Mouse (Mus musculus) G1E (cell line): ENCODE measurements around the gene Ppp2r5c.

Experiments used
- CTCF ChIP-seq: IDR thresholded peaks from 2 replicates; pipeline ENCODE4 v1.5.1; 2012; ENCODE audit warnings: low read depth, low read length, inconsistent platforms, mixed read lengths
- GATA1 ChIP-seq: IDR thresholded peaks from 2 replicates; pipeline ENCODE4 v1.6.1; 2012; ENCODE audit warnings: borderline replicate concordance, low read length, inconsistent platforms, mixed read lengths
- POLR2AphosphoS5 ChIP-seq: IDR thresholded peaks from 2 replicates; pipeline ENCODE4 v1.6.1; 2012; ENCODE audit warnings: low read depth, low read length, inconsistent platforms; ENCODE audit not compliant: insufficient replicate concordance
- TAL1 ChIP-seq: conservative IDR thresholded peaks from 2 replicates; pipeline ENCODE4 v1.6.1; 2012; ENCODE audit warnings: low read depth, low read length, inconsistent platforms, mixed read lengths

DNA sequence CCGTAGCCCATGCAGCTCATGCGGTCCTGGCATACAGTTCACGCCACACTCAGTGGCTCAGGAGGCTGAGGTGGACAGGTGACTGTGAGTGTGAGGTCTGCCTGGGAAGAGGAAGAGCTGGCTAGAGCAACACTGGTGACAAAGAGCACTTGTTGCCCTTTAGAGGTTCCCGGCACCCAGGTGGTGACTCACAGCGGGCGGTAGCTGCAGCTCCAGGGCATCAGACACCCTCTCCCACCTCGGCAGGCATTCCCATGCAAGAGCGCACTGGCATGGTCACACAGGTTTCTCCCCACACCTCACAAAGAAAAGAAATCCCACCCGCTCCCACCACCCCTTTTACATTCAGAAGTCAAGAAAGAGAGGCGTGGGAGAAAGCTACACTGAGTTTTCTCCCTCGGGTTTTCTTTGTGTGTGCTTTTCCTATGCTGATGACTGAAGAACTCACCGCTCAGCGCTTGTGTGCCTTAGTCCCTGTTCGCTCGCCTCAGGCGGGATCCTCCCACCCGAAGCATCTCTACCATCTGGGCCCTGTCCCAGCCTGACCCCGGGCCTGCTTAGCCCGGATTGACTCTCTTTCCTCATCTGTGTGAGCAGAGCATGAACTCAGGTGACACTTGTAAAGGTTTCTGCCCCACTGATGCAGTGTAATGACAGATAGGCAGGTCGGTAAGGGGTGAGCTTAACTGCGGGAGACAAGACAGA is 108.8 kb downstream of the Ppp2r5c start:
- TF ChIP-seq CTCF: no peak
- no peak for TF ChIP-seq GATA1
- no peak for TF ChIP-seq POLR2AphosphoS5
- no peak for TF ChIP-seq TAL1
